Mouse (Mus musculus) hindbrain, postnatal 0 days (tissue): ENCODE measurements around the gene Git2. TPM values are rescaled to one million over a fixed set of nuclear protein-coding genes. Genes with fewer than 3 reads are reported as not detected.

Experiments used
- ATAC-seq: fragments of 200-750 bp; cut with Nextera tagmentation; 2 replicates; pipeline ENCODE4 v1.8.0; 2017; ENCODE audit warnings: mild to moderate bottlenecking, moderate TSS enrichment, moderate library complexity
- DNase-seq: peaks from one replicate; pipeline ENCODE4 v3.0.0-alpha.2; 2015; ENCODE audit warnings: low spot score
- H3K27ac ChIP-seq: fragments of 300-500 bp; sonication (generic); 2 replicates; pipeline ENCODE4 v1.5.1; 2014; ENCODE audit warnings: mild to moderate bottlenecking
- H3K27me3 ChIP-seq: fragments of 300-500 bp; sonication (generic); 2 replicates; pipeline ENCODE4 v1.6.1; 2014; ENCODE audit warnings: low read length, mixed read lengths; ENCODE audit not compliant: insufficient read depth
- H3K36me3 ChIP-seq: fragments of 300-500 bp; sonication (generic); 2 replicates; pipeline ENCODE4 v1.6.1; 2014; ENCODE audit warnings: low read length, mixed read lengths; ENCODE audit not compliant: insufficient read depth
- H3K4me1 ChIP-seq: fragments of 300-500 bp; sonication (generic); 2 replicates; pipeline ENCODE4 v1.6.1; 2014; ENCODE audit warnings: antibody characterized with exemption, low read length, mixed read lengths; ENCODE audit not compliant: insufficient read depth
- H3K4me2 ChIP-seq: fragments of 300-500 bp; sonication (generic); 2 replicates; pipeline ENCODE4 v1.6.1; 2014; ENCODE audit warnings: low read depth, mild to moderate bottlenecking, low read length, moderate library complexity, mixed read lengths
- H3K4me3 ChIP-seq: fragments of 300-500 bp; sonication (generic); 2 replicates; pipeline ENCODE4 v1.5.1; 2014; ENCODE audit warnings: low read length
- H3K9ac ChIP-seq: fragments of 300-500 bp; sonication (generic); replicated peaks from 2 replicates; pipeline ENCODE4 v1.6.1; 2014; ENCODE audit warnings: mild to moderate bottlenecking, low read length, moderate library complexity, mixed read lengths
- H3K9me3 ChIP-seq: fragments of 300-500 bp; sonication (generic); 2 replicates; pipeline ENCODE4 v1.6.1; 2016; ENCODE audit warnings: low read length, mixed read lengths
- CTCF ChIP-seq: IDR thresholded peaks from 2 replicates; pipeline ENCODE4 v1.5.1; 2016; ENCODE audit warnings: antibody characterized with exemption, control low read depth, low read depth
- WGBS: fragments of 180-500 bp; shearing (Covaris S2); extraction: QIAGEN DNeasy Blood & Tissue Kit; methylation state at CpG from one replicate; pipeline ENCODE4 v1.1.7; 2014; 5-methylcytosine and 5-hydroxymethylcytosine counted together
- polyA plus RNA-seq: library from polyadenylated mRNA; unstranded; fragments of >200 nt; fragmentation: Nextera tagmentation; extraction: Ambion mirVana; gene quantifications from 2 replicates; pipeline ENCODE4 v1.2.1, GENCODE M21; 2015
- total RNA-seq: library from RNA; depleted of rRNA; stranded (reverse); fragments of >200 nt; gene quantifications from 2 replicates; pipeline ENCODE4 v1.2.3, GENCODE M21; 2014; rRNA removed

Gene Git2
- total RNA-seq = 41.2 and 43.5 TPM in 2 replicates
- polyA plus RNA-seq = 34.4 and 36.4 TPM in 2 replicates

DNA sequence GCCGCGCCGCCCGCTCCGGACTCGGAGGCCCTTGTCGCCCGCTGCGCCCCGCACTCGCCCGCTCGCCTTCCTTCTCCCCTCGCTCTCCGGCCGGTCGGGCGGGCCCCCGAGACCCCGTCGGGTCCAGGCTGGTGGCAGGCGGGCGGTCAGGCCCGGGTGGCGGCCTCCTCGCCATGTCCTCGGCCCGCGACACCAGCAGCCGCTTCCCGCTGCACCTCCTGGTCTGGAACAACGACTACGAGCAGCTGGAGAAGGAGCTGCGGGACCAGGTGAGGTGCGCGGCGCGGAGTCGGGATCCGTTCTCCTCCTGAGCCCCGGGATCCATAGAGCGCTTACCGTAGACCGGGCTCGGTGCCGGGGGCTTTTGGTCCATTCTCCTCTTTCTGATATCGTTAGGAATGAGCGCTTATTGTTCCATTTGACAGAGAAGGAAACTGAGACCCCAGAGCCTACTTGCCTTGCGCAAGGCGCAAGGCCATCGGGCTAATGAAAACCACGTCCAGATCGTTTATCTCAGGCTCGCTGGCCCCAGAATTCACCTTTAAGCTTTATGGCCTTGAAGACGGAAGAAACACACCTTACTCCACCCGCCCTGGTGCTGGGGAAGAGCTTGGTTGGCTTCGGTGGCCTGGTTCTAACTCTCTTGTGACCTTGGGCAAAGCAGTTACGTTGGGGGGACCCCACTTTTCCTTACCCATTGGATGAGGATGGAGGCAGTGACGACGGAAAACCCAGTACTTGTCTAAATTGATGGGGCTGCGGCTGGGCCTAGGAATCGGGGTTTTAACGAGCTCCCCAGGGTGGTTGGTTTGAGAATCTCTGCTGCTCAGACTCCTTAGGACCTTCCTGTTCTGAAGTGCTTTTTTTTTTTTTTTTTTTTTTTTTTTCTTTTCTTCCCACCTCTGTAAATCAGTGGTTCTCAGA is at the start of gene Git2:
Gene Git2, minus strand, starts transcription at position 462 of the 924 bp plus-strand sequence.
- Histone ChIP-seq H3K27me3 (no peaks in the 10 kb centered on the region), H3K9me3 (no peaks in the 10 kb centered on the region), H3K4me1 (peaks cover 19% of the 10 kb centered on the region), H3K27ac (peak within 1 kb of the TSS; percentile 99), H3K4me3 (peak within 1 kb of the TSS; percentile 99), H3K9ac (peak within 1 kb of the TSS; percentile 98), H3K4me2 (peak within 1 kb of the TSS; percentile 75), H3K36me3 (no peaks in the 10 kb centered on the region)
- ATAC-seq (no peak), DNase-seq (peak; percentile 57)
- no peak; the same call in 1 of the 2 replicates for TF ChIP-seq CTCF
- under 1% methylated on average over 49 of the region's 63 CpGs for WGBS

DNA sequence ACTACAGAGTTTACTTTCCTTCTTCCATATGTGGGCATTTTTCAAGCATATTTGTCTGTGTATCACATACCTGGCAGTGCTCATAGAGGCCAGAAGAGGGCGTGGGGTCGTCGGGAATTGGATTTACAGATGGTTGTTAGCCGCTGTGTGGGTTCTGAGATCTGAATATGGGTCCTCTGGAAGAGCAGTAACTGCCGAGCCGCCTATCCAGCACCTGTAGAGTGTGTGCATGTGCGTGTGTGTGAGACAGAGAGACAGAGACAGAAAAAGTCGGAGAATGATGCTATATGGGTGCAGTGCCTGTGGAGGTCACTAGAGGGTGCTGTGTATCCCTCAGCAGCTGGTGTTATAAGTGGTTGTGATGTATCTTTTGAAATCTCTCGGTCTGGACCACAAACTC is 48.9 kb upstream of the Git2 start:
- no peak overlapping the region for H3K4me3 ChIP-seq
- peak; percentile 71 for DNase-seq
- H3K27ac ChIP-seq = peak overlapping the region; percentile 11; the same call in 1 of the 2 replicates
- no peak overlapping the region for H3K4me2 ChIP-seq
- WGBS = 17% methylated on average over 9 of the region's 9 CpGs
- no peaks in the 10 kb centered on the region for H3K27me3 ChIP-seq
- H3K4me1 ChIP-seq = 0 out of 2 replicates have a peak, but pooled peaks cover 4% of the 10 kb centered on the region
- ATAC-seq = peak; percentile 10; the same call in 1 of the 2 replicates
- H3K36me3 ChIP-seq = no peaks in the 10 kb centered on the region
- no peaks in the 10 kb centered on the region for H3K9me3 ChIP-seq
- TF ChIP-seq CTCF = peak; percentile 84
- H3K9ac ChIP-seq = no peak overlapping the region

DNA sequence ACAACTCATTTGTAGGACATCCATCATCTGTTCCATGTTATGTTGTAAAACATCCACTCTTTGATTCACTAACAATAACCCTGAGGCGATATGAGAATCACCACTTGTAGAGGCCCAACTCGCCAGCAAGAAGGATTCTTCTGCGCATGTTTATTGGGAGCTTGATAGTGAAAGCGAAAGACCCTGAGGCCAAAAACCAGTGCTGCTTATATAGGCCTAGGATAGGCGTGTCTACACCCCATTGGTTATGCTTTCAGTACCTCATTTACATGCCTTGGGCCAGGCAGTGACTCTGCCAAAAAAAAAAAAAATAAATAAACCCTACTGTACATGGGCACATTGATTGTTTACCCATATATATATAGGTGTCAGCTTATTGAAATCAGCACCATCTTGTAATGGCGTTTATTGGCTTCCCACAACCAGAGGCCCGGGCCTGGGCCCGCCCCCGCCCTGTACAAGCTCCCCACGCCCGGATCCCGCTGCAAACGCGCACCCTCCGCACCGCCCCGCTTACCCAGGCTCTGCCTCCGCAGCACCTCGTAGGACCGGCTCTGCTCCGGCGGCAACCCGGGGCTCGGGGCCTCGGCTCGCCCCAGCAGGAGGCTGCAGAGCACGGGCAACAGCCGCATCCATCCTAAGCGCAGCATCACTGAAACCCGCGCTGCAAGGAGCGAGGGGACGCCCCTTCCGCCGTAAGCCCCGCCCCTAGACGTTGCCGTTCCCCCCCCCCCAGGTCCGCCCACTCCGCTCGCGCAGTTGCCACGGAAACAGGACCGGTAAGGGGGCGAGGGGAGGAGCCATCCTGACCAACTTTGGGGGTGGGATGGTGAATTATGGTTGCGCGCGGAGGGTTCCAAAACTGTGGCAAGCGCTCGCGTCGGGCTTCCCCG is 47.7 kb upstream of the Git2 start, which contains the start of gene 1500011B03Rik:
Gene 1500011B03Rik, minus strand, starts transcription at position 673 of the 893 bp plus-strand sequence.
- ATAC-seq (peak; percentile 92), DNase-seq (peak; percentile 92)
- no peak for TF ChIP-seq CTCF
- WGBS = 7% methylated on average over 53 of the region's 53 CpGs
- H3K27me3 ChIP-seq = no peaks in the 10 kb centered on the region
- peak within 1 kb of the TSS; percentile 57 for H3K9ac ChIP-seq
- H3K4me3 ChIP-seq = peak within 1 kb of the TSS; percentile 57
- H3K4me2 ChIP-seq = peak within 1 kb of the TSS; percentile 58
- no peaks in the 10 kb centered on the region for H3K36me3 ChIP-seq
- H3K9me3 ChIP-seq = no peaks in the 10 kb centered on the region
- H3K27ac ChIP-seq = peak within 1 kb of the TSS; percentile 79
- H3K4me1 ChIP-seq = 0 out of 2 replicates have a peak, but pooled peaks cover 4% of the 10 kb centered on the region

GRCm38 (mm10) chr5:114818124-114818523 is 42.8 kb upstream of the Git2 start:
- ATAC-seq = no peak
- Histone ChIP-seq H3K27me3 (no peaks in the 10 kb centered on the region), H3K9me3 (no peaks in the 10 kb centered on the region), H3K4me2 (no peak overlapping the region), H3K27ac (no peak overlapping the region), H3K4me1 (no peaks in the 10 kb centered on the region), H3K36me3 (no peaks in the 10 kb centered on the region), H3K4me3 (no peak overlapping the region), H3K9ac (no peak overlapping the region)
- TF ChIP-seq CTCF = no peak
- 71% methylated on average over 10 of the region's 11 CpGs for WGBS
- no peak for DNase-seq

DNA sequence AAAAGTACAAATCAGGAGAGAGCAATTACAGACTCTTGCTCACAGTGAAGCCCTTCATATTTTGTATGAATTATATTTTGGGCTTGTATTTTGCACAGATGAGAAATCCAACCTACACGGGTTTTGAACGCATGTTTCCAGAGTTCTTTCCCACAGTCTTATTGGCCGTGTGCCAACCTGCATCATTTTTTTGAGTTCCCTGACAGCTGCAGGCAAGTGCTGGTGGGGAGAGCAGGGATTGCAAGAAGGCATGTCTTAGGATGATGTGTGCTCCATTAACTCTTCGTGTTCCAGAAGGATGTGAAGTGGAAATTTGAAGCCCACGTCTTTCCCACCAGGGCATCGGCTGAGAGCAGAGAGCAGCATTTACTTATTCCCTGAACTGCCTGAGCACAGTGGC is 41.3 kb upstream of the Git2 start:
- Histone ChIP-seq H3K36me3 (no peaks in the 10 kb centered on the region), H3K27me3 (no peaks in the 10 kb centered on the region), H3K4me3 (no peak overlapping the region), H3K27ac (no peak overlapping the region), H3K4me2 (no peak overlapping the region), H3K9me3 (no peaks in the 10 kb centered on the region), H3K4me1 (no peaks in the 10 kb centered on the region), H3K9ac (no peak overlapping the region)
- no peak for ATAC-seq
- WGBS = 59% methylated on average over 6 of the region's 6 CpGs
- 0 out of 2 replicates have a peak, but pooled peaks have one; percentile 6 for TF ChIP-seq CTCF
- DNase-seq = peak; percentile 34

- DNase-seq = peak; percentile 96
- H3K4me1 ChIP-seq = no peaks in the 10 kb centered on the region
- TF ChIP-seq CTCF = no peak
- H3K4me3 ChIP-seq = peak overlapping the region; percentile 62
- peak; percentile 97 for ATAC-seq
- H3K4me2 ChIP-seq = peak overlapping the region; percentile 58
- H3K9ac ChIP-seq = peak overlapping the region; percentile 86
- H3K36me3 ChIP-seq = no peaks in the 10 kb centered on the region; the same call in 1 of the 2 replicates
- H3K27ac ChIP-seq = peak overlapping the region; percentile 99
- no peaks in the 10 kb centered on the region for H3K27me3 ChIP-seq
- under 1% methylated on average over 49 of the region's 50 CpGs for WGBS
- no peaks in the 10 kb centered on the region for H3K9me3 ChIP-seq
Observed at GRCm38 (mm10) chr5:114813525-114814181, 38.3 kb upstream of the Git2 start.
